Mouse (Mus musculus): Measurements from ENCODE around the gene Kcnj9. TPM values are rescaled to one million over a fixed set of nuclear protein-coding genes. Genes with fewer than 3 reads are reported as not detected.

Gene Kcnj9
- polyA plus RNA-seq, 1 experiment from 2014 or later, result 1.3 TPM

- 82% methylated on average over 3 of the region's 3 CpGs for WGBS
- H3K27ac ChIP-seq (ENCODE audit: low read depth, low read length), result no peak overlapping the region
- DNase-seq (ENCODE audit: low spot score), result no peak
- no peak overlapping the region for H3K9ac ChIP-seq (ENCODE audit: low read length)
- H3K4me3 ChIP-seq (ENCODE audit: low read depth, low read length), result no peak overlapping the region
- H3K27me3 ChIP-seq (replicated peaks; ENCODE audit: control insufficient read depth, insufficient read depth, low read length), result no peaks in the 10 kb centered on the region
- no peak overlapping the region for H3K4me2 ChIP-seq (ENCODE audit: low read length)
- H3K4me1 ChIP-seq (ENCODE audit: control insufficient read depth, insufficient read depth, low read length), result peaks cover 25% of the 10 kb centered on the region
- ATAC-seq, result no peak
- no peaks in the 10 kb centered on the region for H3K36me3 ChIP-seq (ENCODE audit: control insufficient read depth, insufficient read depth, low read length)
- H3K9me3 ChIP-seq (replicated peaks; ENCODE audit: control insufficient read depth, low read length), result no peaks in the 10 kb centered on the region
Observed at GRCm38 (mm10) chr1:172305635-172306034, 23.5 kb downstream of the Kcnj9 start.

- H3K27me3 ChIP-seq (replicated peaks; ENCODE audit: control insufficient read depth, insufficient read depth, low read length), result no peaks in the 10 kb centered on the region
- no peak overlapping the region for H3K4me3 ChIP-seq (ENCODE audit: low read depth, low read length)
- H3K4me2 ChIP-seq (ENCODE audit: low read length), result no peak overlapping the region
- H3K9ac ChIP-seq (ENCODE audit: low read length), result no peak overlapping the region
- DNase-seq (ENCODE audit: low spot score) (no peak), ATAC-seq (no peak)
- no peaks in the 10 kb centered on the region for H3K36me3 ChIP-seq (ENCODE audit: control insufficient read depth, insufficient read depth, low read length)
- 93% methylated on average over 2 of the region's 2 CpGs for WGBS
- H3K27ac ChIP-seq (ENCODE audit: low read depth, low read length), result no peak overlapping the region
- H3K9me3 ChIP-seq (replicated peaks; ENCODE audit: control insufficient read depth, low read length), result no peaks in the 10 kb centered on the region
- H3K4me1 ChIP-seq (ENCODE audit: control insufficient read depth, insufficient read depth, low read length), result peaks cover 22% of the 10 kb centered on the region
Observed at GRCm38 (mm10) chr1:172305153-172305552, 24.0 kb downstream of the Kcnj9 start.

- Histone ChIP-seq H3K4me3 (ENCODE audit: low read depth, low read length) (no peak overlapping the region), H3K9ac (ENCODE audit: low read length) (no peak overlapping the region), H3K4me2 (ENCODE audit: low read length) (no peak overlapping the region), H3K27me3 (replicated peaks; ENCODE audit: control insufficient read depth, insufficient read depth, low read length) (no peaks in the 10 kb centered on the region), H3K9me3 (replicated peaks; ENCODE audit: control insufficient read depth, low read length) (no peaks in the 10 kb centered on the region), H3K4me1 (ENCODE audit: control insufficient read depth, insufficient read depth, low read length) (peaks cover 17% of the 10 kb centered on the region), H3K36me3 (ENCODE audit: control insufficient read depth, insufficient read depth, low read length) (no peaks in the 10 kb centered on the region), H3K27ac (ENCODE audit: low read depth, low read length) (no peak overlapping the region)
- DNase-seq (ENCODE audit: low spot score) (no peak), ATAC-seq (no peak)
- 76% methylated on average over 6 of the region's 6 CpGs for WGBS
Observed at GRCm38 (mm10) chr1:172304443-172304842, 24.7 kb downstream of the Kcnj9 start.

GRCm38 (mm10) chr1:172302851-172303250 is 26.3 kb downstream of the Kcnj9 start:
- no peak overlapping the region for H3K9ac ChIP-seq (ENCODE audit: low read length)
- peaks cover 13% of the 10 kb centered on the region; the same call in 1 of the 2 replicates for H3K4me1 ChIP-seq (ENCODE audit: control insufficient read depth, insufficient read depth, low read length)
- no peak for DNase-seq (ENCODE audit: low spot score)
- H3K9me3 ChIP-seq (replicated peaks; ENCODE audit: control insufficient read depth, low read length), result no peaks in the 10 kb centered on the region
- no peaks in the 10 kb centered on the region for H3K36me3 ChIP-seq (ENCODE audit: control insufficient read depth, insufficient read depth, low read length)
- H3K4me3 ChIP-seq (ENCODE audit: low read depth, low read length), result no peak overlapping the region
- no peak overlapping the region for H3K27ac ChIP-seq (ENCODE audit: low read depth, low read length)
- ATAC-seq, result no peak
- WGBS, result 12% methylated on average over 6 of the region's 6 CpGs
- H3K27me3 ChIP-seq (replicated peaks; ENCODE audit: control insufficient read depth, insufficient read depth, low read length), result no peaks in the 10 kb centered on the region
- H3K4me2 ChIP-seq (ENCODE audit: low read length), result no peak overlapping the region

- DNase-seq (ENCODE audit: low spot score) (no peak), ATAC-seq (no peak)
- Histone ChIP-seq H3K4me2 (ENCODE audit: low read length) (no peak overlapping the region), H3K4me3 (ENCODE audit: low read depth, low read length) (no peak overlapping the region), H3K36me3 (ENCODE audit: control insufficient read depth, insufficient read depth, low read length) (no peaks in the 10 kb centered on the region), H3K4me1 (ENCODE audit: control insufficient read depth, insufficient read depth, low read length) (peaks cover 10% of the 10 kb centered on the region; the same call in 1 of the 2 replicates), H3K9ac (ENCODE audit: low read length) (no peak overlapping the region), H3K27ac (ENCODE audit: low read depth, low read length) (no peak overlapping the region), H3K9me3 (replicated peaks; ENCODE audit: control insufficient read depth, low read length) (no peaks in the 10 kb centered on the region), H3K27me3 (replicated peaks; ENCODE audit: control insufficient read depth, insufficient read depth, low read length) (no peaks in the 10 kb centered on the region)
- WGBS, result 69% methylated on average over 3 of the region's 3 CpGs
Observed at GRCm38 (mm10) chr1:172302311-172302710, 26.8 kb downstream of the Kcnj9 start.

- WGBS, result 50% methylated on average over 12 of the region's 12 CpGs
- no peak for DNase-seq (ENCODE audit: low spot score)
- no peak overlapping the region for H3K27ac ChIP-seq (ENCODE audit: low read depth, low read length)
Observed at GRCm38 (mm10) chr1:172301180-172301579, 27.9 kb downstream of the Kcnj9 start.

GRCm38 (mm10) chr1:172300247-172300646 is 28.9 kb downstream of the Kcnj9 start:
- ATAC-seq (no peak), DNase-seq (ENCODE audit: low spot score) (no peak)
- no peak overlapping the region for H3K4me2 ChIP-seq (ENCODE audit: low read length)
- 63% methylated on average over 5 of the region's 5 CpGs for WGBS
- H3K4me1 ChIP-seq (ENCODE audit: control insufficient read depth, insufficient read depth, low read length), result peaks cover 15% of the 10 kb centered on the region; the same call in 1 of the 2 replicates
- H3K9ac ChIP-seq (ENCODE audit: low read length), result no peak overlapping the region
- no peaks in the 10 kb centered on the region for H3K9me3 ChIP-seq (replicated peaks; ENCODE audit: control insufficient read depth, low read length)
- no peaks in the 10 kb centered on the region for H3K27me3 ChIP-seq (replicated peaks; ENCODE audit: control insufficient read depth, insufficient read depth, low read length)
- no peaks in the 10 kb centered on the region for H3K36me3 ChIP-seq (ENCODE audit: control insufficient read depth, insufficient read depth, low read length)
- H3K4me3 ChIP-seq (ENCODE audit: low read depth, low read length), result no peak overlapping the region
- H3K27ac ChIP-seq (ENCODE audit: low read depth, low read length), result no peak overlapping the region

More at GRCm38 (mm10) chr1:172301180-172301579, 27.9 kb downstream of the Kcnj9 start:
- no peak overlapping the region for H3K4me3 ChIP-seq (ENCODE audit: low read depth, low read length)
- no peak overlapping the region for H3K9ac ChIP-seq (ENCODE audit: low read length)
- peaks cover 8% of the 10 kb centered on the region; the same call in 1 of the 2 replicates for H3K4me1 ChIP-seq (ENCODE audit: control insufficient read depth, insufficient read depth, low read length)
- no peaks in the 10 kb centered on the region for H3K36me3 ChIP-seq (ENCODE audit: control insufficient read depth, insufficient read depth, low read length)
- peak; percentile 37; the same call in 1 of the 2 replicates for ATAC-seq
- no peak overlapping the region for H3K4me2 ChIP-seq (ENCODE audit: low read length)
- H3K9me3 ChIP-seq (replicated peaks; ENCODE audit: control insufficient read depth, low read length), result no peaks in the 10 kb centered on the region
- no peaks in the 10 kb centered on the region for H3K27me3 ChIP-seq (replicated peaks; ENCODE audit: control insufficient read depth, insufficient read depth, low read length)

GRCm38 (mm10) chr1:172299528-172299927 is 29.6 kb downstream of the Kcnj9 start:
- Histone ChIP-seq H3K4me3 (ENCODE audit: low read depth, low read length) (no peak overlapping the region), H3K27ac (ENCODE audit: low read depth, low read length) (no peak overlapping the region), H3K4me2 (ENCODE audit: low read length) (no peak overlapping the region), H3K4me1 (ENCODE audit: control insufficient read depth, insufficient read depth, low read length) (peaks cover 22% of the 10 kb centered on the region; the same call in 1 of the 2 replicates), H3K9ac (ENCODE audit: low read length) (no peak overlapping the region), H3K9me3 (replicated peaks; ENCODE audit: control insufficient read depth, low read length) (no peaks in the 10 kb centered on the region), H3K27me3 (replicated peaks; ENCODE audit: control insufficient read depth, insufficient read depth, low read length) (no peaks in the 10 kb centered on the region), H3K36me3 (ENCODE audit: control insufficient read depth, insufficient read depth, low read length) (no peaks in the 10 kb centered on the region)
- ATAC-seq (no peak), DNase-seq (ENCODE audit: low spot score) (no peak)
- WGBS, result 73% methylated on average over 7 of the region's 7 CpGs

- ATAC-seq (peak; percentile 13; the same call in 1 of the 2 replicates), DNase-seq (ENCODE audit: low spot score) (peak; percentile 67)
- H3K9ac ChIP-seq (ENCODE audit: low read length), result peak within 1 kb of the TSS; percentile 49
- H3K4me2 ChIP-seq (ENCODE audit: low read length), result peak within 1 kb of the TSS; percentile 37
- H3K9me3 ChIP-seq (replicated peaks; ENCODE audit: control insufficient read depth, low read length), result no peaks in the 10 kb centered on the region
- no peaks in the 10 kb centered on the region for H3K36me3 ChIP-seq (ENCODE audit: control insufficient read depth, insufficient read depth, low read length)
- H3K27me3 ChIP-seq (replicated peaks; ENCODE audit: control insufficient read depth, insufficient read depth, low read length), result no peaks in the 10 kb centered on the region
- H3K4me1 ChIP-seq (ENCODE audit: control insufficient read depth, insufficient read depth, low read length), result peaks cover 22% of the 10 kb centered on the region; the same call in 1 of the 2 replicates
- peak within 1 kb of the TSS; percentile 17 for H3K4me3 ChIP-seq (ENCODE audit: low read depth, low read length)
- H3K27ac ChIP-seq (ENCODE audit: low read depth, low read length), result peak within 1 kb of the TSS; percentile 62; the same call in 1 of the 2 replicates
- WGBS, result 19% methylated on average over 16 of the region's 16 CpGs
Observed at GRCm38 (mm10) chr1:172297611-172298537, 31.2 kb downstream of the Kcnj9 start, which contains the start of gene Atp1a2. Atp1a2 (minus strand) TSS chr1:172298064.

Data from forebrain, embryonic 14.5 days (tissue).